Mouse (Mus musculus): ENCODE measurements around the gene Hist1h4m.
"Not testable (repeated sequence)": the region's sequence is repeated elsewhere in the genome, so short reads cannot be mapped to it uniquely, and the experiment has no call there.

Hist1h4m gene

DNA sequence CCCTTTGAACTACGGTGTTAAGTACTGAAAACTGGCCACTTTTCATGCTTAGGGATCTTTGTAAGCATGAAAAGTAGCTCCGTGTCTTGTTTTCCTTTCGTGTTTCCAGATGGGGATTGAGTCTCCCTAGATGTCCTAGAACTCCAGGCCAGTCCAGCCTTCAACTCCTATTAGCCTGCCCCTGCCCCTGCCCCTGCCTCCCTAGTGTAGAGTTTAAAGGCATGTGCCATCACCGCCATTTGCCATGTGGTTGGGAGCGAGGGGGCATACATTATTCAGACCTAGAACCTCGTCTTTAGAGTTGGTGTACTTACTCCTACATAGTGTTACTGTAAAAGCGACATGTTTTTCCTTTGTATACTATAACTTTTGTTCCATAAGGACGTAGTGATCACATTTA, 472 bp upstream of the Hist1h4m start:
- not testable (repeated sequence) for DNase-seq

- DNase-seq: not testable (repeated sequence)
Observed at GRCm38 (mm10) chr13:21812092-21812491, 546 bp downstream of the Hist1h4m start.

GRCm38 (mm10) chr13:21820082-21820890, 8.7 kb downstream of the Hist1h4m start:
- DNase-seq: not testable (repeated sequence)

- DNase-seq: no peak
Observed at GRCm38 (mm10) chr13:21828511-21828910, 17.0 kb downstream of the Hist1h4m start.

GRCm38 (mm10) chr13:21830344-21830743, 18.8 kb downstream of the Hist1h4m start:
- no peak for DNase-seq

DNA sequence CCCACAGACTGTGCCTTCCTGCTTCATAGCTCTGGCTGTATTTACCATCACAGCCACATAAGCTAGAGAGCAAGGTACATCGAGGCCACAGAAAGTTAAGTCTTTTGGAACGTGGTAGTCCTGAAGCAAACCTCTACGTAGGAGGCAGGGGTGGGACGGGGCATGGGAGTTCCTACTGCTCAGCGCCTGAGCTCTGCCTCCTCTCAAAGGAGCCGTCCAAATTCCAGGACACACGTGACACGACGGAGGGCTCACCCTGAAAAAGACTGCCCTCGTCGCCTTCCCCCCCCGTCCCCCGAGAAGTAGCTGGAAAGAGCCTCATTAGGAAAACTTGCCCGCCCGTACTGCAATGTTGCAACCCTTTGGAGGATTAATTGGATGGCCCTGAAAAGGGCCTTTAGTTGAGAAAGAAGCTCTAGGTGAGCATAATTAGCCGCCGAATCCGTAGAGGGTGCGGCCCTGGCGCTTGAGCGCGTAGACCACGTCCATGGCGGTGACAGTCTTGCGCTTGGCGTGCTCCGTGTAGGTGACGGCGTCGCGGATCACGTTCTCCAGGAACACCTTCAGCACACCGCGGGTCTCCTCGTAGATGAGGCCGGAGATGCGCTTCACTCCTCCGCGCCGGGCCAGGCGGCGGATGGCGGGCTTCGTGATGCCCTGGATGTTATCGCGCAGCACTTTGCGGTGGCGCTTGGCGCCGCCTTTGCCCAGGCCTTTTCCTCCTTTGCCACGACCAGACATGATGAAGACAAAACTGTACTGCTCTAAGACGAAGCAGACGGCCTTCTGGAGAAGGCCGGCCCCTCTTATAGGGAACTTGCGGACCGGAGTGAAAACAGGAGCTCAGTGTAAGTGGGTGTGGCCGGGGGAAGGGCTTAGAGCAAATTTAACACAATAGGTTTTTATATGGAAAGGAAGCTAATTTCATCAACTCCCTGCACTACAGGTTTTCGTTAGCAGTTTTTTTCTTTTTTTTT, 20.2 kb downstream of the Hist1h4m start, which contains the start of gene Hist1h4n:
Gene Hist1h4n (minus strand): TSS at position 779 of the 977 bp plus-strand sequence.
- not testable (repeated sequence) for DNase-seq

DNA sequence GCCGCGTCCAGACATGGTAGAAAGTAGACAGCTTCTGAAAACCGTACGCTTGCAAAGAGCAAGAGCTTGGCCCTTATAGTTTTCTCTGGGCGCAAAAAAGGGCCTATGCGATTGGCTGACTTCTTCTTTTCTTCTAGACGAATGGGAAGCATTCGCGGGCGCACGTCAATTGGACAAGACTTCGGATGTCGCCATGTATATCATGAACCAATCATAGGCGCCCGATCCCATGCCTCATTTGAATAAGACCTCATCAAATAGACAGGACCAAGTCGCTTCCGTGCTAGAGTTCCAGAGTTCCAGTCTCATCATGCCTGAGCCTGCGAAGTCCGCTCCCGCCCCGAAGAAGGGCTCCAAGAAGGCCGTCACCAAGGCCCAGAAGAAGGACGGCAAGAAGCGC, 21.9 kb downstream of the Hist1h4m start, which contains the start of the genes Hist1h2ap and Hist1h2br:
Gene Hist1h2ap (minus strand): TSS at position 47 of the 400 bp plus-strand sequence.
Gene Hist1h2br (plus strand): TSS at position 283 of the 400 bp plus-strand sequence.
- DNase-seq: not testable (repeated sequence)

DNA sequence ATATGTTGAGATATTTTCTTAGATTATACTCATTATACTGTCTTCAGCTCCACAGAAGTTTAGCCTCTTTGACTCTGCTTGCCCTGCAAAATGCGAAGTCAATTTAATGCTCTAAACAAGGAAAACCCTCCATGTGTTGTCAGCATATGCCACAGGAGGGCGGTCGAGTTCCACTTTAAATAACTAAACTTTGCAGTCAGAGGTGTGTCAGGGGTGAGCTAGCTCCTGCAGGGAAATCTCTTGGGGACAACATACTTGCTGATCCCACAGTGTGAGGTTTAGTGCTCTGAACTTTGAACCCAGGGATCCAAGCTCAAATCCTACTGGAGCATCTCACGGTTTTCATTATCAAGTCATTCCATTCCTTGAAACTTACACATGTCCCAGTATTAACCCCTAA, 29.0 kb downstream of the Hist1h4m start:
- DNase-seq: not testable (repeated sequence)

DNA sequence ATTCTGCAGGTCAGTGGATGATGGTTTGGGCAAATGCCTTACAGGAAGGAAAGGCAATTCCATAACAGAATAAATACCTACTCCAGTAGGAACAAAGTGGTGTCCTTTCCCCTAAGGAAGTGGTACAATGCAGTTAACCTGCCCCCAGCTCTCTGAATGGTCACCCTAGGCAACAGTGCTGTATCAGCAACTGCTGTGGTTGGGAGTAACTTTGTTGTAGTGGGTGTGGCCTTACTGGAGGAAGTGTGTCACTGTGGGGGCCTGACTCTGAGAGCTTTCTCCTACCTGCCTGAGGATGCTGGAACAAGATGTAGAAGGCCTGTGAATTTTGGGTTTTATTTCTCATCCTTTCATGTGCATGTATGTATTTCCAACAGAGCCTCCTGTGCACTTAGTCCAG, 34.8 kb downstream of the Hist1h4m start:
- DNase-seq: not testable (repeated sequence)

DNA sequence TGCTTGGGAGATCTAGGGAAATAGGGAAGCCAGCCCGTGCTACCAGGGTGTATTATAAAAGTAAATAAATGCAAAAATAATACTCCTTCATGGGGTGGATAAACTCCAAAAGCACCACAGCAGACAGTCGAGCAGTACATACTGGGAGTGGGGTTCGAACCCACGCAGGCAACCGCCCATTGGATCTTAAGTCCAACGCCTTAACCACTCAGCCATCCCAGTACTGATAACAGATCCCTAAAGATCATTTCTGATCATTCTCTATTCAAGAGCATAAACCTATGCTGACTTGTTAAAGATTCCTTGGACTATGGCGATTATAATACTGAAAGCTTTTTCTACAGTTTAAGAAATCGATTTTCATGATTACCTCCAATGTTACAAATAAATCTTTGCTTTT, 36.3 kb downstream of the Hist1h4m start:
- DNase-seq: peak; percentile 59

GRCm38 (mm10) chr13:21850696-21851095, 39.1 kb downstream of the Hist1h4m start:
- DNase-seq: not testable (repeated sequence)

GRCm38 (mm10) chr13:21852215-21852945, 40.8 kb downstream of the Hist1h4m start:
- no peak for DNase-seq

GRCm38 (mm10) chr13:21855146-21855545, 43.6 kb downstream of the Hist1h4m start:
- DNase-seq: peak; percentile 89

DNA sequence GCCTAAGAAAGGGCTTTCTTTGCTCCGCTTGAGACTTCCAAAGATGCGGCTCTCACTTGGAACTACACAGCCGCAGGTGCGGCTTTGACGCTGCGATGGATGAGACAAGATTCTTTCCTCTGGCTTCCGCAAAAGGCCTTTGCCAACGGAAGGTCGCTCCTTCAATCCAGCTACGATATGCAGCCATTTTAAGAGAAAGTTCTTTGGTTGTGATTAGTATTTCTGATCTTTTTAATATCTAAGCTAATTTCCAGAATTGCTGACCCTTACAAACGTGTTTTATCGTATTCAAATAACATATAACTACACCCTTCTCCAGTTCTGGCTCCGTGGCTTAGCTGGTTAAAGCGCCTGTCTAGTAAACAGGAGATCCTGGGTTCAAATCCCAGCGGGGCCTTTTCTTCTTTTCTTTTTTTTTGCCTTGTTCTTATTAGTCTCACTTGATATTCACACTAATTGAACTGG, 44.2 kb downstream of the Hist1h4m start:
- DNase-seq: peak; percentile 62

DNA sequence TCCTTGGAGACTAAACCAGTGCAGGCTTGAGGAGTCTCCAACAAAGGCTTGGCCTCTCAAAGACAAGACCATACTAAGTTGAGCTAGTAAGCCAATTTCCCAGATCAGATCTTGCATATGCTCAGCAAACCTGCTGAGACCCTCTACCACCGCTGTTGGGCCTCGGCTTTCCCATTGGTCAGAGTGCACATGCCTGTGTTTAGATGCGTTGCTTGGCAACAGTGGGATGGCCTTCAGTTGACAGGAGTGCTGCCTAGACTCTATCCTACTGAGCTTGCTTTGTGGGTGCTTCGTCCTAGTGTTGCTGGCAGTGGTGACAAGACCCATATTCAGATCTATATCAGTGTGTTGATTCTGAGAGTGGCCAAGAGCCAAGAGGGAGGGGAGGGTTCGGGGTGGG, 50.1 kb downstream of the Hist1h4m start:
- no peak for DNase-seq
